ENCODE assay signal across 23 mouse cellular contexts in genomic region chr10:49704446-49704845, GRCm38 (mm10).
DNase-seq lines count a peak whose midpoint lies in the region; ATAC-seq and TF ChIP-seq lines count a peak whose summit lies in the region.
"Had no signal": no experiment of that assay in that cellular context is flagged by ENCODE, and none has a peak within 500 bp of the region (broad histone marks: within the 10 kb centered on the region; RNA-seq: fewer than 3 reads in every experiment).

No protein-coding gene starts in this region.

- peak; percentile 24 for DNase-seq in cerebellum, adult 9-11 months
- DNase-seq in cerebellum, adult 18-20 months = no peak
- peak; percentile 9 to 27 for DNase-seq in cerebellum, postnatal 36 days
- DNase-seq in left cerebral cortex, postnatal 4 days = peak; percentile 18
- no peak for DNase-seq in left cerebral cortex, adult 2 months (ENCODE audit: extremely low spot score in 1 of 2, low spot score in 2 of 2)
- DNase-seq in brain, adult 2 months (ENCODE audit: low read depth, low spot score) = peak; percentile 54
- DNase-seq: adrenal gland, adult 2 months; adrenal gland, postnatal 14 days; B cell, adult 2 months; gastrocnemius, postnatal 10 days; gastrocnemius, postnatal 36 days; heart, adult 2 months; heart, postnatal 14 days; heart, postnatal 4 days; kidney, adult 11 months; kidney, adult 8-10 months had no signal

- H3K4me3 ChIP-seq in left cerebral cortex, adult 2 months = no peak overlapping the region
- H3K4me3 ChIP-seq: forebrain, embryonic 10.5 days; forebrain, embryonic 15.5 days; heart, adult 2 months; heart, embryonic 10.5 days; heart, embryonic 13.5 days; hindbrain, embryonic 15.5 days; intestine, embryonic 15.5 days had no signal

- no peak overlapping the region for H3K27ac ChIP-seq in left cerebral cortex, adult 2 months
- H3K27ac ChIP-seq: forebrain, embryonic 10.5 days; forebrain, embryonic 15.5 days; heart, adult 2 months; heart, embryonic 10.5 days; heart, embryonic 13.5 days; hindbrain, embryonic 15.5 days; intestine, embryonic 15.5 days had no signal

- intact Hi-C loops in left cerebral cortex, postnatal 4 days (cut with DNase I) = no loop called here
- intact Hi-C loops in left cerebral cortex, adult 2 months (cut with DNase I) = no loop called here

- TF ChIP-seq CTCF in left cerebral cortex, adult 2 months (IDR thresholded peaks at IDR 0.05) = no peak

- no peak for ATAC-seq in cerebellum, adult (ENCODE audit: insufficient number of reproducible peaks, low FRiP score, low TSS enrichment)
- ATAC-seq: forebrain, embryonic 15.5 days; intestine, embryonic 15.5 days had no signal

Comparison
In these comparisons a context has a peak if more than half of its experiments do, and no peak if none do; other contexts are left out.
1. DNase-seq: peak in cerebellum, adult 9-11 months (single experiment), cerebellum, postnatal 36 days (2 of 2), left cerebral cortex, postnatal 4 days (single experiment) and brain, adult 2 months (single experiment); none in cerebellum, adult 18-20 months (0 of 2) and left cerebral cortex, adult 2 months (0 of 2).